Mouse (Mus musculus) R1 (cell line): ENCODE results near the gene Cyp4f39.
A peak's percentile ranks its signal among the peaks of the same experiment; 100 is the strongest.

Experiments used
- DNase-seq: peaks from one replicate; pipeline ENCODE4 v3.0.0-alpha.2; 2018; ENCODE audit warnings: low read depth, low spot score

Cyp4f39 gene

DNA sequence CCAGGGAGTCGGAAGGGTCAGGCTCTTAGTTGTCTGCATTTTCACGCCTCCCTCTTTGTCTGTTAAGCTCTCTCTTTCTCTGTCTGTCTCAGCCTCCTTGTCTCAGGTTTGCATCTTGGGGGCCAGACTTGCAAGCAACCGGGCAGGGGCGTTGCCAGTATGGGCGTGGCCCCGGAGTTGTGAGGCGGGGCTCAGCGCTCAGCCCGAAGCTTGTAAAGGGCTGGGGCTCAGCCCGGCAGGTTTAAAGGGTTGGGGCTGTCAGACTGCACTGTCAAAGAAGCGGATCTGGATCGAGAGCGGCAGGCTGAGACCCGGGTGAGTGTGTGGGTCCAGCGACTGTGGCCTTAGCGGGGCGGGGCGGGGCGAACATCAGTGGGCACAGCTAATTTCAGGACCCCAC is at the start of gene Cyp4f39:
Cyp4f39 (plus strand) TSS at position 242 of the 400 bp plus-strand sequence.
- peak; percentile 72 for DNase-seq

GRCm38 (mm10) chr17:32402779-32403157 is 49.8 kb upstream of the Cyp4f39 start:
- no peak for DNase-seq

- DNase-seq, result peak; percentile 8
These were observed 49.1 kb upstream of the Cyp4f39 start, which contains the start of gene Rasal3 for GRCm38 (mm10) chr17:32403417-32403816. Gene Rasal3, minus strand, starts transcription at chr17:32403583.

DNA sequence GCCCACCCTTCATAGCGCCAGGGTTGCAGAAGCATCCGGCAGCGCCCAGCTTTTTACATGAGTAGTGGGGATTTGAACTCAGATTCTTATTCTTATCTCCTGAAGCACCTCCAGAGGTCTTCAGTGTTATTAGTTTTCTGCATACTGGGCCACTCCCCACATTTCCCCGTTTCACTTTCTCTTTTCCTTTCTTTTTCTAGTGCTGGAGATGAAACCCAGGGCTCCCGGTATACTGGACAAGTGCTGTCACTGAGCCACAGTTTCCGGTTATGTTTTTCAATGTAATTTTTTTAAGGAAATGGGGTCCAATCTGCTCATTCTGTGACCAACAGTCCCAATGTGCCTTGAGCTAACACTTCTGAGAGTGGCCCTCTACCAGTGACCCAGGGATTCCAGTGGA is 40.6 kb upstream of the Cyp4f39 start:
- DNase-seq, result no peak

DNA sequence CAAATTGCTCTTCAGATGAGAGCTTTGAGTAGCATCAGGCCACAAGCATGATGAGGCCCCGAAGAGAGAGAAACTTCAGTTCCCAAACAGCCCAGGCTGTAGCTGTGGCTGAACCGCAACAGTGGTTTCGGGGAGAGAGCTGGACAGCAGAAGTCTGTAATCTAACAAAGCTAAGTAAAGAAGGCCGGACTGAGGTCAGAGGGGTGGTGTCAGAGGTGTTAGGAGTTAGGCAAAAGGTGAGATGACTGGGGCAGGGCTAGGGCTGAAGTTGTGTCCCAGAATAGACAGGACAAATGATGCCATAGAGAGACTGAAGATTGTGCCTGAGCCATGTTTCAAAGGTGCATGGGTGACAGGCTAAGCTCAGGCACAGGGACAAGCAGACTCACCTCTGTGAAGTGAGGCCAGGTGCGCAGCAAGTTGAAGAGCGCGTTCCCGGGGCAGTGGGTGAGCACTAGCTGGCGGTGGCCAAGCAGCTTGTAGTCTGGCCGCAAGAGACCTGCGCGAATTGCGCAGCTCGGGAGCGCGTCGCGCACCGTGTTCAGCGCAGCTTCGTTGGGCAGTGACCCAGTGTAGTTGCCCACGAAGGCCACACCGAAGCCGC is 37.0 kb upstream of the Cyp4f39 start:
- peak; percentile 27 for DNase-seq

- DNase-seq, result no peak
These were observed 35.8 kb upstream of the Cyp4f39 start for GRCm38 (mm10) chr17:32416771-32417170.

- no peak for DNase-seq
These were observed 32.5 kb upstream of the Cyp4f39 start for GRCm38 (mm10) chr17:32419989-32420388.

DNA sequence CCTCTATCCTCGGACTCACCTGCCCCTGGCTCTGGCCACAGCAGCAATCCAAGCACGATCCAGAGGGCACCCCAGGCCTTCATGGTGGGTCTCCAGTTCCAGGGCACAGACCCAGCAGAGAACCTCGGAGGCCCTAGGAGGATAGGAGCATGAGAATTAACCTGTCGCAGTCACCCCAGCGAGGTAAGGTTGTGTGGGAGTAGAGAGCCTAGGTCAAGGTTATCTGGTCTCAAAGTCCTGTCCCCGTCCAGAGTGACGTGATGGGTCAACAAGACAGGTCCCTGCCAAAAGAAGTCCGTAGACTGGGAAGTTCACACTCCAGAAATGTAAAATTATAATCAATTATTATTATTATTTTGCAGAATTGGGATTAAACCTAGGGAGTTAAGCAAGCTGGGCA is 31.7 kb upstream of the Cyp4f39 start:
- no peak for DNase-seq

DNA sequence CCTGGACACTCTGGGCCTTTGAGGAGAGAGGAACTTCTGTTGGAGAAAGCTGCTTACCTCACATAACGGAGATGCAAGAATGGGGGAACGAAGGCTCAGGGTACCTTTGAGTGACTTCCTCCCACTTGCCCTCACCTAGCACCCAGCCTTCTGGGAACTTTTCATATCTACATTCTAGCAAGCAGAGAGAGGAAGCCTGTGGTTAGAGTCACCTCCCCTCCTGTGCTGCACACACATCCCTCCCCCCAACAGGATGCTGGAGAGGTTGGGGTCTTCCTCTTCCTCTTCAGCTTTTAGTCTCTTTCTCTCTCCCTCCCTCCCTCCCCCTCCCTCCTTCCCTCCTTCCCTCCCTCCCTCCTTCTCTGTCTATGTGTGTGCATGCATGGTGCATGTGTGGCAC is 28.5 kb upstream of the Cyp4f39 start, which contains the start of gene Pglyrp2:
Pglyrp2 (minus strand) TSS at position 134 of the 400 bp plus-strand sequence.
- DNase-seq, result no peak

- DNase-seq, result no peak
These were observed 25.9 kb upstream of the Cyp4f39 start for GRCm38 (mm10) chr17:32426610-32427009.

GRCm38 (mm10) chr17:32431972-32432371 is 20.6 kb upstream of the Cyp4f39 start:
- DNase-seq, result peak; percentile 30

GRCm38 (mm10) chr17:32434324-32434723 is 18.2 kb upstream of the Cyp4f39 start:
- DNase-seq, result no peak

DNA sequence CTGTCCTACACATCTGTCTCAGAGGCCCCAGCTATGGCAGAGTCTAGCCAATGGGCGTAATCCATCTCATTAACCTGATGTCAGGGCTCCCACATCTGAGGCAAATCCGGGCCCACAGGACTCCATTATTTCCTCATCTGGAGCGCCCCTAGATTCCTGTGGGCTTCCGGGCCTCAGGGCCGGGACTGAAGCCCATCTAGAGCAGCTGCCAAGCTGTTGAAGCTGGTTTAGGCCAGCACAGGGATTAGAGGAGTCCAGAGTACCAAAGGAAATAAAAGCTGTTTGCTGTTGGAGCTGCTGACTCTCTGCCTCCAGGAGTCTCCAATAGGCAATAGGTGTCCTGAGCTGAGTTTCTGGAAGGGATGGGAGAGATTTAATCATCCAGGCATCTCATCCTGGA is 17.4 kb upstream of the Cyp4f39 start:
- DNase-seq, result no peak

DNA sequence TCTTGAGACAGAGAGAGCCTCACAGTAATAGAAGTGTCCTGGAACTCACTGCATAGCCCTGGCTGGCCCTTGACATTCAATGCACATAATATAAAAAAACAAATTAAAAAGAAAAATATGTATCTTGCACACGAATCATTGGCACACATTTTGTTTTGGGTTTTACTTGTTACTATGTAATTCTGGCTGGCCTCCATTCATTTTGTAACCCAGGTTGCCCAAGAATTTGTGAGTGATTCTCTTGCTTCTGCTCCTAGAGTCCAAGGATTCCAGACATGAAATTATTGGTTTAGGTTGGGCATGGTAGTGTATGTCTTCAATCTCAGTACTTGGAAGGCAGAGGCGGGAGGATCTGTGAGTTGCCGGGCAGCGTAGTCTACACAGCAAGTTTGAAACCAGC is 15.4 kb upstream of the Cyp4f39 start:
- DNase-seq, result no peak

- no peak for DNase-seq
These were observed 9.3 kb upstream of the Cyp4f39 start for GRCm38 (mm10) chr17:32443245-32443644.

DNA sequence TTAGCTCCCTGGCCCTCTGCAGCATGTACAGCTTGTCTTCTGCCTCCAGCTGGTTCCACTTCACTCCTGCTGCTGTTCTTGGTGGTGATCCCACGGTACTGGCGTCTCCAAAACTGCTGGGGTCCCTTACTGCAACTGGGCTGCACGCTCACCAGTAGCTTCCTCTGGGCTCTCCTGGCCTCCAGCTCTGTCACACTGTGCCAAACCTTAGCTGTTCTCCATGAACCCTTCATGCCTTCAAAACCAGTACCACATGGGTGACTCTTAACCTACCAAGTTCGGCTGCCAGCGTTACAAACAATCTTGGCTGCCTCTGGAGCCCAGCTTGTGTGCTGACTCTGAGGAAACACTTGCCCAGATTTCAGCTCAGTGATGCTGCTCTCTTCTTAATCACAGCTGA is 7.5 kb upstream of the Cyp4f39 start:
- DNase-seq, result no peak

GRCm38 (mm10) chr17:32447195-32447594 is 5.3 kb upstream of the Cyp4f39 start:
- DNase-seq, result peak; percentile 57

- peak; percentile 58 for DNase-seq
These were observed 3.5 kb upstream of the Cyp4f39 start for GRCm38 (mm10) chr17:32449042-32449441.

DNA sequence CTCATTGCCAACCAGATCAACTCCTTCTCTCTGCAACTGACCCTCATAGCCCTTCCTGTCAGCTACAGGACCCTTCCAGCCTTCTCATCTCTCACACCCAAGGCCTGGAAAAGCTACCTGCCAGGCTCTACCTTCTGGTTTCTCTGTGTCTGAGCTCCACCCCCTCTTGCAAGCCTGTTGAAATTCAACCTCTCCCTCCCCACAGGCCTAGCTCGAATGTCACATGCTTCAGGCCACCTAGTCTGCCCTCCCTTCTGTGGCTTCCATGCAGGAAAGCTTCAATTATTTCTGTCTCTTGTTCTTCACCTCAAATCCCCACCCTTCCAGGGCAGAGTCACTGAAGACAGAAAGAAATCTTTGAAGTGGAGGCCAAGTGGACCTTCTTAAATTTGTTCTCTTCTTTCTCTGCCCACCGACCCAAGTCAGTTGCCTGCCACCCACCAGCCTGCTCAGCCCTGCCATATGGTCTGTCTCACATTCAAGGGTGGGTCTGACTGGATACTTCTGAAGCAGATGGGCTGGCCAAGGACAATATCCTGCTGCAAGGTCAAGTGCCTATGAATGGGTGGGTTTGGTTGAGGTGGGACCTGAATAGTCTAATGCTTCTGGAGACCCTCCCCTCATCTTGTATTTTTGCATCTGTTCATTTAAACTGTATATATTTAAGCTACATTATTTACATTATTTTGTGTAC is 1.5 kb upstream of the Cyp4f39 start:
- no peak for DNase-seq

DNA sequence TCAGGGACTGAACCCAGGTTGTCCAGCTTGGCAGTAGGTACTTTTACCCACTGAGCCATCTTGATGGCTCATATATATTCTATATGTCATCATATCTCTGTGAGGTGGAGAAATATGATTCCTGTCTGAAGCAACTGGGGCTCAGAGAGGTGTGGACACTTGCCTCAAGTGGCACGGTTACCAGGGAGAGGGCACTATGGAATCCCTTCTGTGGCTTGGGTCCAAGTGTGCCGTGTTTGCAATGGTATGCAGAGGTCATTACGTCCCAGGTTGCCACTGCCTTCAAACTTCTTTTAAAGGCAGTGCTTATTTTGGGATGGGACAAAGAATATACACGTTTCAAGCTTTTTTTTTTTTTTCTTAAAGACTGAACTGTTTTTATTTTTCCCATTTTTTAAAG is 1.7 kb downstream of the Cyp4f39 start:
- no peak for DNase-seq

DNA sequence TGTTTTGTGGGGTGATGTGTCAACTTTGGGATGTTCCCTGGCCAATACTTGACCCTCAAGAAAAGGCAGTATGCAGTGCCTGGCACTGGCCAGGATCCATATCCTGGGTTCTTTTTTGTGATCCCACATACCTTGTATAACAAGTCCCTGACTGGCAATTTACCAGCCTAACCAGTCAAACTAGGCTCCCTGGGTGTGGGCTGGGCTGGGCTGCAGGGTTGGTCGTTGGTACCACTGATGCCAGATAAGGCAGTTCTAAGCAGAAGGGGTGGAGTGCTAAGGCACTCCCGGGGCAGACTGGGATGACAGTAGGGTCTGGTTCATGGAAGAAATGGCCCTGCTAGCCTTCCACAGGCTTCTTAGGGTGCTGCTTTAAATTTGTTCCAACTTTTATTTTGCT is 2.5 kb downstream of the Cyp4f39 start:
- DNase-seq, result no peak

GRCm38 (mm10) chr17:32468494-32468893 is 16.0 kb downstream of the Cyp4f39 start:
- DNase-seq, result peak; percentile 16

GRCm38 (mm10) chr17:32470795-32471194 is 18.3 kb downstream of the Cyp4f39 start:
- DNase-seq, result no peak
